Mouse (Mus musculus) neural tube, embryonic 14.5 days (tissue): ENCODE results near the gene Akr1cl. TPM values are rescaled to one million over a fixed set of nuclear protein-coding genes. Genes with fewer than 3 reads are reported as not detected.

Experiments used
- ATAC-seq: fragments of 200-750 bp; cut with Nextera tagmentation; 2 replicates; pipeline ENCODE4 v1.8.0; 2017; ENCODE audit warnings: low read depth, mild to moderate bottlenecking, moderate TSS enrichment, moderate library complexity
- H3K27ac ChIP-seq: fragments of 300-500 bp; sonication (generic); 2 replicates; pipeline ENCODE4 v1.5.1; 2014; ENCODE audit warnings: low read depth, mild to moderate bottlenecking, control low read depth, low read length, moderate library complexity, mixed read lengths
- H3K27me3 ChIP-seq: fragments of 300-500 bp; sonication (generic); 2 replicates; pipeline ENCODE4 v1.6.1; 2014; ENCODE audit warnings: low read length; ENCODE audit not compliant: control insufficient read depth, insufficient read depth
- H3K36me3 ChIP-seq: fragments of 300-500 bp; sonication (generic); 2 replicates; pipeline ENCODE4 v1.6.1; 2014; ENCODE audit warnings: low read length, mixed read lengths; ENCODE audit not compliant: control insufficient read depth, insufficient read depth
- H3K4me1 ChIP-seq: fragments of 300-500 bp; sonication (generic); 2 replicates; pipeline ENCODE4 v1.6.1; 2014; ENCODE audit warnings: low read length; ENCODE audit not compliant: control insufficient read depth, insufficient read depth
- H3K4me2 ChIP-seq: fragments of 300-500 bp; sonication (generic); 2 replicates; pipeline ENCODE4 v1.6.1; 2014; ENCODE audit warnings: mild to moderate bottlenecking, low read depth, low read length, control low read depth
- H3K4me3 ChIP-seq: fragments of 300-500 bp; sonication (generic); 2 replicates; pipeline ENCODE4 v1.5.1; 2014; ENCODE audit warnings: low read depth, low read length, control low read depth, mixed read lengths
- H3K9ac ChIP-seq: fragments of 300-500 bp; sonication (generic); replicated peaks from 2 replicates; pipeline ENCODE4 v1.6.1; 2014; ENCODE audit warnings: low read depth, mild to moderate bottlenecking, control low read depth, low read length, mixed read lengths
- H3K9me3 ChIP-seq: fragments of 300-500 bp; sonication (generic); 2 replicates; pipeline ENCODE4 v1.6.1; 2016; ENCODE audit warnings: low read length; ENCODE audit not compliant: control insufficient read depth
- WGBS: fragments of 180-500 bp; shearing (Covaris S2); extraction: QIAGEN DNeasy Blood & Tissue Kit; methylation state at CpG from one replicate; pipeline ENCODE4 v1.1.7; 2014; 5-methylcytosine and 5-hydroxymethylcytosine counted together
- polyA plus RNA-seq: library from polyadenylated mRNA; unstranded; fragments of >200 nt; fragmentation: Nextera tagmentation; extraction: Ambion mirVana; gene quantifications from 2 replicates; pipeline ENCODE4 v1.2.1, GENCODE M21; 2014

Akr1cl gene
- polyA plus RNA-seq: not detected in 2 replicates

DNA sequence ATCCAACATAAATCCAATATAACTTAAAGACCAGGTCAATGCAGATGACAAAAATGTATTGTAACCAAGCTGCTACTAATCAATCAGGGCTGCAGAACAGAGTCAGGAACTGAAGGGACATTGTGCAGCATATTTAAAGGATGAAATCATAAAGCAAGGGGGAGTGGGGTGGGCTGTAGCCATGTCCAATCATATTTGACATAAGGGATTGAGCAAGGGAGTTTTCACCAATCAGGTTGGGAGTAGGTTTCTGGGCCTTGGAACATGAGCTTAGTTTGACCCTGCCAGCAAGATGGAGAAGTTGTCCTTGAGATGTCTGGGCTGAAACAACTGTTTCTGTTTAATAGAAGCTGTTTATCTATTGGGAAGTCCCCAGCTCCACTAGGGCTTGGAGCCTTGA, at the start of gene Akr1cl:
Gene Akr1cl, minus strand, starts transcription at position 119 of the 400 bp plus-strand sequence.
- ATAC-seq: no peak
- Histone ChIP-seq H3K9me3 (no peaks in the 10 kb centered on the region), H3K36me3 (no peaks in the 10 kb centered on the region), H3K4me2 (no peak within 1 kb of the TSS), H3K27ac (no peak within 1 kb of the TSS), H3K27me3 (no peaks in the 10 kb centered on the region), H3K4me3 (no peak within 1 kb of the TSS), H3K4me1 (no peaks in the 10 kb centered on the region), H3K9ac (no peak within 1 kb of the TSS)

DNA sequence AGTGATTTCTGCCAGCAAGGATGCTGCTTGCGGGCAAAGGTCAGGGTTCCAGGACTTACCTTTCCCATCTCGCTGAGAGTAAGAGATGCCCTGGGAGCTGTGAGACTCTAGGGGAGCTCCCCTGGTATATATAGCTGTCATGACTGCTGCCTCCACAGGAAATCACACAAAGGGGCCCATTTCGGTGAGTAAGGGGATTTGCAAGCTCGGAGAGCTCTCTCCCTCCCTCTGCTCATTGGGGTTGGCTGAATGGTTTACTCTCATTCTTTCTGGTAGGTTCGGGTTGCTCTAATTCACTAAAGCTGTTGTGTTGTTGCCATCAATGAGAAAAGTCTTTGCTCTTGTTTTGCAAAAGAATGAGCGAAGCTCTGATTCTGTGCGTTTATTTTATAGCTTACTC, 49.6 kb upstream of the Akr1cl start, which contains the start of gene Crygb:
Gene Crygb, minus strand, starts transcription at position 101 of the 400 bp plus-strand sequence.
- Histone ChIP-seq H3K4me1 (no peaks in the 10 kb centered on the region), H3K27me3 (no peaks in the 10 kb centered on the region), H3K9ac (no peak within 1 kb of the TSS), H3K9me3 (no peaks in the 10 kb centered on the region), H3K4me2 (no peak within 1 kb of the TSS), H3K4me3 (no peak within 1 kb of the TSS), H3K27ac (no peak within 1 kb of the TSS), H3K36me3 (no peaks in the 10 kb centered on the region)
- 27% methylated on average over 7 of the region's 7 CpGs for WGBS
- ATAC-seq: no peak

DNA sequence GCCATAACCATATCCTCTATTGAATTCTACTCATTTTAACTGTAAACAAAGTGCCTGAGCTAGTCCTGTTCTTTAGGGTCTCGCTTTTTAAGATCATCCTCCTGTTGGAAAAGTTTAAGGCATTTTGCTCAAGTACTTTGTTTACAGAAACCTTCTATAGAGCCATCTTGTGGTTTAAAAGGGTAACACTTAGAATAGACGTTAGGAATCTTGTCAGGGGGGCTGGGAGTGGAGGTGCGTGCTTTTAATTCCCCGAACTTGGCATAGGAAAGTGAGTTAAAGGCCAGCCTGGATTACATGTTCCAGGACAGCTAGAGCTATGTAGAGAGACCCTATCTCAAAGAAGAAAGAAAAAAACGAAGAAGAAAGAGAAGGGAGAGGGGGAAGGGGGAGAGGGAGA, 43.0 kb upstream of the Akr1cl start:
- 30% methylated on average over 5 of the region's 5 CpGs for WGBS
- Histone ChIP-seq H3K27ac (no peak overlapping the region), H3K36me3 (no peaks in the 10 kb centered on the region), H3K4me1 (no peaks in the 10 kb centered on the region), H3K9ac (no peak overlapping the region), H3K4me3 (no peak overlapping the region), H3K27me3 (no peaks in the 10 kb centered on the region), H3K4me2 (no peak overlapping the region), H3K9me3 (no peaks in the 10 kb centered on the region)
- ATAC-seq: no peak

DNA sequence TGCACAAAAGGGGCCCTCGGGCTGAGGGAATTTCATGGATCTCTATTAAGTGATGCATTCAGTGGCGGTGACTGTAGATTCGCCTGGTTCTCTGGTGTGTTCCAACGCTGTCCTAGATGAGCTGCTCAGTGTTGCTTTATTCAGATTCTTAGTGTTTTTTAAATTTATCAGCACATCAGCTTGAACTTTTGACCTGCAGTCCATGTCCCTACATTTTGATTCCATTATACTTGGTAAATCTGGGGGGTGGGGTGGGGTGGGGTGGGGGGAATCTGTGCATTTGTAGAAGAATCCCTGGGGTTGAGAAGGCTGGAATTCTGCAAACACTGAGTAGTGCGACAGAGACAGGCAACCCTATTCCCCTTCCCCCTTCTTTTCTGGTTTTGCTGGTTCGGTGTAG, 41.0 kb upstream of the Akr1cl start, which contains the start of gene Crygc:
Gene Crygc, minus strand, starts transcription at position 101 of the 400 bp plus-strand sequence.
- H3K4me1 ChIP-seq: no peaks in the 10 kb centered on the region
- no peak within 1 kb of the TSS for H3K9ac ChIP-seq
- H3K27ac ChIP-seq: no peak within 1 kb of the TSS
- no peak within 1 kb of the TSS for H3K4me3 ChIP-seq
- H3K9me3 ChIP-seq: no peaks in the 10 kb centered on the region
- WGBS: 64% methylated on average over 6 of the region's 6 CpGs
- no peaks in the 10 kb centered on the region for H3K36me3 ChIP-seq
- H3K27me3 ChIP-seq: no peaks in the 10 kb centered on the region
- no peak within 1 kb of the TSS for H3K4me2 ChIP-seq
- no peak for ATAC-seq

GRCm38 (mm10) chr1:65067842-65068241, 35.3 kb upstream of the Akr1cl start:
- no peak overlapping the region for H3K4me3 ChIP-seq

GRCm38 (mm10) chr1:65064201-65064600, 31.6 kb upstream of the Akr1cl start:
- Histone ChIP-seq H3K4me1 (no peaks in the 10 kb centered on the region), H3K36me3 (no peaks in the 10 kb centered on the region), H3K4me2 (no peak overlapping the region), H3K4me3 (no peak overlapping the region), H3K27ac (no peak overlapping the region), H3K9ac (no peak overlapping the region), H3K9me3 (no peaks in the 10 kb centered on the region), H3K27me3 (no peaks in the 10 kb centered on the region)
- WGBS: 60% methylated on average over 15 of the region's 15 CpGs
- no peak for ATAC-seq

More at GRCm38 (mm10) chr1:65067842-65068241, 35.3 kb upstream of the Akr1cl start:
- Histone ChIP-seq H3K9ac (no peak overlapping the region), H3K4me1 (no peaks in the 10 kb centered on the region), H3K9me3 (no peaks in the 10 kb centered on the region), H3K4me2 (no peak overlapping the region), H3K27me3 (no peaks in the 10 kb centered on the region), H3K27ac (no peak overlapping the region), H3K36me3 (no peaks in the 10 kb centered on the region)
- ATAC-seq: no peak

DNA sequence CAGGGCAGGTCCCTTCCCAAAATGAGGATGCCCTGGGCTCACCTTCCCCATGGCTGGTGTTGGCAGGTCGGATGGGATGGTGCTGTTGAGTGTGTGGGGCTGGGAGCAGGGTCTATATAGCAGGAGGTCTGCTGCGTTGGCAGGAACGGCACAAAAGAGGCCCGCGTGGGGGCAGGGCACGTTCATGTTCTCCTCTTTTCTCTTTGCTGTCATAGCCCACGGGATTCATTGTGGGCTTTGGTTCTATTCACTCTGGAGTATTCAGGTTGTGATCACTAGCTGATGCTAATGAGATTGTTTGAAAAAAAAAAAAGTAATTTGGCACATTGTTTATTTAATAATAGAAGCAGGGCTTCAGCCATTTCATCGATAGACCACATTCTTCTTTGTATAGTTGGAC, 30.8 kb upstream of the Akr1cl start, which contains the start of gene Crygd:
Gene Crygd, minus strand, starts transcription at position 101 of the 400 bp plus-strand sequence.
- 65% methylated on average over 8 of the region's 8 CpGs for WGBS
- no peaks in the 10 kb centered on the region for H3K4me1 ChIP-seq
- no peaks in the 10 kb centered on the region for H3K36me3 ChIP-seq
- H3K27ac ChIP-seq: no peak within 1 kb of the TSS
- ATAC-seq: no peak
- H3K9me3 ChIP-seq: no peaks in the 10 kb centered on the region
- no peak within 1 kb of the TSS for H3K4me2 ChIP-seq
- no peak within 1 kb of the TSS for H3K9ac ChIP-seq
- no peaks in the 10 kb centered on the region for H3K27me3 ChIP-seq
- H3K4me3 ChIP-seq: no peak within 1 kb of the TSS

DNA sequence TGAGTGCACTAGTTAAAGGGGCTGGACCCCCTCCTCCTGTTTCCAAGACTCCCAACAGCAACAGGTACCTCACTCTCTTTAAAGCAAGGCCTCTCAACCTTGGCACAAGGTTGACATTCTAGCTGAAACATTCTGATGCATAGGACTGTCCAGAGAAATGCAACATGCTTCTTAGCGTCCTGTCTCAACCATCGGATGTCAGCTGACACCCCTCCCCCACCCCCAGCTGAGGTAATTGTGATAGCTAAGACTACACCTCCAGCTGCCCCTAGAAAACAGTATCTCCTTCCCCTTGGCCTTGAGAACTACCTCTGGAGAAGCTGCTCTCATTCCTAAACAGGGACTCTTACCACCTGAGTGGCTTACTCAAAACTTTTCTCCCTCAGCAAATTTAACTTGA, 19.6 kb upstream of the Akr1cl start:
- H3K36me3 ChIP-seq: no peaks in the 10 kb centered on the region
- 43% methylated on average over 2 of the region's 2 CpGs for WGBS
- H3K9me3 ChIP-seq: no peaks in the 10 kb centered on the region
- no peak overlapping the region for H3K9ac ChIP-seq
- H3K4me3 ChIP-seq: no peak overlapping the region
- H3K27ac ChIP-seq: no peak overlapping the region
- no peaks in the 10 kb centered on the region for H3K4me1 ChIP-seq
- no peak overlapping the region for H3K4me2 ChIP-seq
- H3K27me3 ChIP-seq: no peaks in the 10 kb centered on the region
- no peak for ATAC-seq

DNA sequence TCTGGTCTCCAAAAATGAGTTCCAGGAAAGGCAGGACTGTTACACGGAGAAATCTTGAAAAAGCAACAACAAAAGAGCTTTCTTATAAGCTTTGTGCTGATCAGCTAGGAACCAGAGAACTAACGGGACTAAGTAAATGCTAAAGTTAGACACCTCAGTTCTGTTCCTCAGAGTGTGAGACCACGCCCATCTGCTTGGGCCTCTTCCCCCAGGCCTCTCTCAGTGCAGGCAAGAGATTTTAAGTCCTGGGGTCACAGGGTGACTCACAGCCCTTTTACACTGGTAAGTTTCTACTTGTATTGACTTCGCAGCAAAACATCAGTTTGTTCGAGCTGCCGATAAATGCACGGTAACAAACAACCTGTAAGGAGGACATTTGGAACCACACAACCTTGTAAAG, 19.1 kb upstream of the Akr1cl start:
- ATAC-seq: no peak
- Histone ChIP-seq H3K4me2 (no peak overlapping the region), H3K4me3 (no peak overlapping the region), H3K9me3 (no peaks in the 10 kb centered on the region), H3K9ac (no peak overlapping the region), H3K4me1 (no peaks in the 10 kb centered on the region), H3K27me3 (no peaks in the 10 kb centered on the region), H3K36me3 (no peaks in the 10 kb centered on the region), H3K27ac (no peak overlapping the region)
- 60% methylated on average over 7 of the region's 7 CpGs for WGBS
